Mouse (Mus musculus) adrenal gland, postnatal 0 days (tissue): ENCODE data around the gene Sav1. TPM values are rescaled to one million over a fixed set of nuclear protein-coding genes. Genes with fewer than 3 reads are reported as not detected.

Experiments used
- polyA plus RNA-seq: library from polyadenylated mRNA; unstranded; fragments of >200 nt; fragmentation: Nextera tagmentation; extraction: Ambion mirVana; gene quantifications from 2 replicates; pipeline ENCODE4 v1.2.1, GENCODE M21; 2015

The Sav1 gene
- polyA plus RNA-seq: 4.8 and 6.1 TPM in 2 replicates

GRCm38 (mm10) chr12:69986786-69987497 is at the start of gene Sav1:
TSS of gene Sav1 (minus strand) at chr12:69987002.

Other genes starting within 250 kb of the Sav1 start
- gene Cdkl1, start 195.7 kb downstream of the Sav1 start, polyA plus RNA-seq: 2.7 and 3.1 TPM in 2 replicates
- 13.4 and 24.9 TPM in 2 replicates for gene Atl1, start 94.4 kb downstream of the Sav1 start, polyA plus RNA-seq
- gene Map4k5, start 93.8 kb downstream of the Sav1 start, polyA plus RNA-seq: 17.3 and 22.8 TPM in 2 replicates
- 3.6 and 5.0 TPM in 2 replicates for gene Nin, start 126.7 kb upstream of the Sav1 start, polyA plus RNA-seq
- gene Abhd12b, start 167.1 kb upstream of the Sav1 start, polyA plus RNA-seq: 0.09 TPM in 1 of 2 replicates, not detected in the other
- 30.2 and 33.4 TPM in 2 replicates for gene Pygl, start 244.5 kb upstream of the Sav1 start, polyA plus RNA-seq